Mouse (Mus musculus): Measurements from ENCODE around the gene Dnaaf1. TPM values are rescaled to one million over a fixed set of nuclear protein-coding genes. Genes with fewer than 3 reads are reported as not detected.
A peak's percentile ranks its signal among the peaks of the same experiment; 100 is the strongest.

The Dnaaf1 gene
- total RNA-seq, 2 experiments from 2014 or later = 0.32 to 0.38 TPM

DNA sequence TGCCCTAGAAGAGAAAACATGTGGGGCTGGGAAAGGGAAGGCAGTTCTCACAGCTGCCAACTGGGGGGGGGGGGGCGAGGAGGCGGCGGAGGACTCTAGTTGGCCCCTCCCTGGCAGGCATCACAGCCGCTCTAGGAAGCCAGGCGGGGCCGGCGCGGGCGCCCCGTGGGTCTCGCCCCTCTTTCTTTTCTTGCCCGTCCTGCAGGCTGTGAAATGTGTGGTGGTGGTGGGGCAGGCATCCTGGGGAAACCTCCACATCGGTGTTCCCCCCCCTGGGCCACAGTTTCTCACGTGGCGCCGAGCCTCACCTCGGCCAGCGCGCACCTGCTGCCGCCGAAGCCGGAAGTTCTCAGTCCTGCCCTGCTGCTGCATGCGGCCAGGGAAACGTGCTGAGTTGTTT is 10.9 kb downstream of the Dnaaf1 start:
- no peak overlapping the region for H3K4me3 ChIP-seq
- DNase-seq (ENCODE audit: low spot score in 2 of 2) = no peak
- no peak overlapping the region for H3K27ac ChIP-seq
- TF ChIP-seq CTCF (conservative IDR thresholded peaks at IDR 0.05) = no peak

DNA sequence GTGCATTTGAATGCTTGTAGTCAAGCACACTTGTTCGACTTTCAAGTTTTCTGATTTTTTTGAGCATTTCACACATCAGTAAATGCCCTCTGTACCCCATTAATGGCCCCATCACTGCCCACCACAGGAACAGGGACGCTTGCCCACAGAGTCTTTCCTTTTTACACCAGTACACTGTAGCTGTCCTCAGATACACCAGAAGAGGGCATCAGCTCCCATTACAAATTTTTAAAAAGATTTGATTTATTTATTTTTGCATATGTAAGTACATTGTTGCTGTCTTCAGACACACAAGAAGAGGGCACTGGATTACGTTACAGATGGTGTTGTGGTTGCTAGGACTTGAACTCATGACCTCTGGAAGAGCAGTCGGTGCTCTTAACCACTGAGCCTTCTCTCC is 13.3 kb downstream of the Dnaaf1 start:
- no peak for DNase-seq (ENCODE audit: low spot score in 2 of 2)
- peak; percentile 70 for TF ChIP-seq CTCF (conservative IDR thresholded peaks at IDR 0.05)
- Histone ChIP-seq H3K27ac (no peak overlapping the region), H3K4me3 (no peak overlapping the region)

DNA sequence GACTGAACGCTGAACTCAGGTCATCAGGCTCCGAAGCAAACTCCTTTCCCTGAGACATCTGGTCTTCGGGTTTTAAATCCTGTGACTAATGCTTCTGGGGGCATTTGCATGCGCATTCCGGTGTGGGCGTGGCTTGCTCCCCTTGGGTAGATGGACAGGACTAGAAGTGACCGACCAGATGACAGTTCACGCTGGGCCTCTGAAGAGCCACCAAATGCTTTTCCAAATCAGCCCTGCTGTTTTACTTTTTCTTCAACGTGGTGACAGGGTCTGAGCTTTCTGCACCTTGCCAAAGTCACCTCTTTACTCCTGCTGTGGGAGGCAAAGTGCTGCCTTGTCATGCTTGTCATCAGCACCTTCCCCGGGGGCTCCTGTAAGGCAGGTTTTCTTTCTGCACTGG is 13.8 kb downstream of the Dnaaf1 start:
- Histone ChIP-seq H3K27ac (no peak overlapping the region), H3K4me3 (no peak overlapping the region)
- TF ChIP-seq CTCF (conservative IDR thresholded peaks at IDR 0.05) = no peak
- DNase-seq (ENCODE audit: low spot score in 2 of 2) = no peak

DNA sequence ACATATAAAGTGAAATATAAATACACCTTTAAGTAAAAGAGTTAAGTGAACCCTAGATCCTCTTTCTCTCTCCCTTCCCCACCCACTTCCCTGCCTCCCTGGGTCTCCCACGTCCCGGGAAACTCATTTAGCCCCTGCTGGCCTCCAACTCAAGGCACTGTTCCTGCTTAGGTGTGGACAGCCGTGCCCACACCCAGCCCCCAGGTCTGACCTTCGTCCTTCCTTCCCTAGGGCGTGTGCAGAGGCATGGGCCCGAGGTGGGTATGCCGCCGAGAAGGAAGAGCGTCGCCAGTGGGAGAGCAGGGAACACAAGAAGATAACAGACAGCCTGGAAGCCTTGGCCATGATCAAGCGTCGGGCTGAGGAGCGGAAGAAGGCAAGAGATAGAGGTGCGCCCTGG is 15.3 kb downstream of the Dnaaf1 start:
- no peak overlapping the region for H3K4me3 ChIP-seq
- TF ChIP-seq CTCF (conservative IDR thresholded peaks at IDR 0.05) = no peak
- H3K27ac ChIP-seq = no peak overlapping the region
- no peak for DNase-seq (ENCODE audit: low spot score in 2 of 2)

DNA sequence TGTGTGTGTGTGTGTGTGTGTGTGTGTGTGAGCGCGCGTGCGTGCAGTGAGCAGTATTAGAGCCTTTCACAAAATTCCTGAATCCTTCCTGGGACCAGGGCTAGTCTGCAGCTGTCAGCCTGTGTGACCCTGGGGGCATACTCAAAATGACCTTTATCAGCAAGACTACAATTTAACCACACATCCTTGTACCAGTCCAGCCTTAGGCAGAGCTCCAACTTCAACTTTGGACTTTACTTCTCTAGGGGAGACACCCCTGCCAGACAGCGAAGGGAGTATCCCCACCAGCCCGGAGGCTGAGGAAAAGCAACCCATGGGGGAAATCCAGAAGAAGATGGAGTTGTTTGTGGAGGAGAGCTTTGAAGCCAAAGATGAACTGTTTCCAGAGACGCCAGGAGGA is 16.4 kb downstream of the Dnaaf1 start:
- DNase-seq (ENCODE audit: low spot score in 2 of 2) = no peak
- Histone ChIP-seq H3K4me3 (no peak overlapping the region), H3K27ac (no peak overlapping the region)
- TF ChIP-seq CTCF (conservative IDR thresholded peaks at IDR 0.05) = no peak

DNA sequence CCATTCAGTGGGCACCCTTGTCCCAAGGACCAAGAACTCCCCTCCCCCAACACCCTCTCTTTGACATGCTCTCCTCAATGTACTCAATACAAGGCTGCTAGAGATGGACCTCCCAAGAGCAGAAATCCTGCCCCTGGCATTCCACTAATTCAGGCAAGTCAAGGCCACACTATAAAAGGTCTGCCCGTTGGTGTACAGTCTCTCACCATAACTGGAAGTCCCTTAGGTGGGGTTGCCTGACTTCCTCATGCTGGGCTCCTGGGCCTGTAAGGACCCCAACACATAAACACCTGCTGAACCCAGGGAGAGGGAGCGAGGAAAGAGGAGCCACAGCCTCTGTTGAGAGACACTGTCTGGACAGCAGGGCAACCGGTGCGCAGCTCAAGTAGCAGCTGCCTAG is 28.7 kb downstream of the Dnaaf1 start:
- Histone ChIP-seq H3K27ac (no peak overlapping the region), H3K4me3 (no peak overlapping the region)
- no peak for DNase-seq (ENCODE audit: low spot score in 2 of 2)
- TF ChIP-seq CTCF (conservative IDR thresholded peaks at IDR 0.05) = no peak

DNA sequence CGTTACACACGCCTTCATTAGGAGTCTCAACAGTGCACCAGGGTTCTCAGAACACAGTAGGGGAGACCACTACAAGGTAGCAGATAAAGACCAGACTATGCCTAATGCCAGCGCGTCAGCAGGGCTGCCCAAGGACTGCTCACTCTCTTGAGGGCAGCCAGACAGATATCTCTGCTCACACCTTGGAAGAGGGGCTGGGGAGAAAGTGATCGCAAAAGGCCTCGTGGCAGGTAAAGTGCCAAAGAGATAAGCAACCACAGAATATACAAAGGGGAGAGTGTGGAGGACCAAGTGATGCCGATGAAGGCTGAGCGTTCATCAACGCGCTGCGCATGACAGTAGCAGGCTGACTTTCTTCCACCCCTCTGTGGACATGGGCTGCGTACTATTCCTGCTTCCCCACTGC is 29.4 kb downstream of the Dnaaf1 start:
- no peak for DNase-seq (ENCODE audit: low spot score in 2 of 2)
- no peak for TF ChIP-seq CTCF (conservative IDR thresholded peaks at IDR 0.05)
- Histone ChIP-seq H3K4me3 (peak overlapping the region; percentile 75), H3K27ac (peak overlapping the region; percentile 87)

DNA sequence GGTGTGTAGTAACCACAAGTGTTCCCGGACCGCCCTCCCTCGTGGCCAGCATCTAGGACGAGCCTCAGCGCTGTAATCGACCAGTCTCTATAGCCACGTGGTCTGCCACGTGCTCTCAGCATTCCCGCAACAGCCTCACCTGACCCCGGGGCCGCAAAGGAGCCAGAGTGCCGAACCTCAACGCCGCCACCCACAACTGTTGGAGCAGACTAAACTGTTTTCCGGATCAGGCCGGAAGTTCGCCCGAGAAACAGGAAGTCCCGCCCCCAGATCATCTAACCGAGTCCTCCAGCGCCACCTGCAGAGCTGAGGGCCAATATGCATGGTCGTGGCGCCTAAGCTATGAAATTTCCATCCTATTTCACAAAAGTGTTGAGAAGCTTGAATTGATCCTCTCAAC is 30.0 kb downstream of the Dnaaf1 start, which contains the start of gene Taf1c:
Gene Taf1c, minus strand, starts transcription at position 227 of the 400 bp plus-strand sequence.
- Histone ChIP-seq H3K4me3 (peak within 1 kb of the TSS; percentile 75), H3K27ac (peak within 1 kb of the TSS; percentile 87)
- peak; percentile 90 for TF ChIP-seq CTCF (conservative IDR thresholded peaks at IDR 0.05)
- peak; percentile 92 to 93 for DNase-seq (ENCODE audit: low spot score in 2 of 2)

DNA sequence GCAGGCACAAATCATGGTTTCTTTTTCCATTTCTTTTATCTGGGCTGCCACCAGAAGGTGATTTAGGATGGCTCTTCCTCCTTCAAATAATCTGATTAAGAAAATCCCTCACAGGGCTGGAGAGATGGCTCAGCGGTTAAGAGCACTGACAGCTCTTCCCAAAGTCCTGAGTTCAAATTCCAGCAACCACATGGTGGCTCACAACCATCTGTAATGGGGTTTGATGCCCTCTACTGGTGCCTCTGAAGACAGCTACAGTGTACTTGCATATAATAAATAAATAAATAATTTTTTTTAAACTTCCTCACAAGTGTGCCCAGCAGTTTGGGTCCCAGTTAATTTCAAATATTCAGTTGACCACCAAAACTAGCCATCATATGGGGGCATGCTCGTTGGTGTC is 31.2 kb downstream of the Dnaaf1 start:
- no peak overlapping the region for H3K4me3 ChIP-seq
- DNase-seq (ENCODE audit: low spot score in 2 of 2) = no peak
- TF ChIP-seq CTCF (conservative IDR thresholded peaks at IDR 0.05) = peak; percentile 64
- no peak overlapping the region for H3K27ac ChIP-seq

DNA sequence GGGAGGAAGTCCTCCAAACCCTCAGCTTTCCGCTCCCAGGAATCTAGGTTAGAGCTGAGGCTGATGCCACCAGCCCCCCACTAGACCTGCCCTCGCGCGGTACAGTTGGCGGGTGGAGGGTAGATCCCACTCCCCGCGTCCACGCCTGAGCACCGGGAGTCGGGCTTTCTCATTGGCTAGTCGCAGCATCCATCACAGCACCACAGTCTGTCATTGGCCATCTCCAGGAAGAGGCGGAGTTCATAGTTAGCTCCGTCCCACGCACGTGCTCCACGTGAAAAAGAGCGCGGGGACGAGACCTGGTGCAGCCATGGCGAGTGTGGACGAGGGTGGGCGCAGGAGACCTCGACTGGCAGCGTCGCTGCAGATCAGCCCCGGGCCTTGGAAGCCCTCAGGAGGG is 37.4 kb downstream of the Dnaaf1 start, which contains the start of gene Adad2:
Gene Adad2, plus strand, starts transcription at position 277 of the 400 bp plus-strand sequence.
- Histone ChIP-seq H3K27ac (no peak within 1 kb of the TSS), H3K4me3 (no peak within 1 kb of the TSS)
- DNase-seq (ENCODE audit: low spot score in 2 of 2) = no peak
- TF ChIP-seq CTCF (conservative IDR thresholded peaks at IDR 0.05) = no peak

DNA sequence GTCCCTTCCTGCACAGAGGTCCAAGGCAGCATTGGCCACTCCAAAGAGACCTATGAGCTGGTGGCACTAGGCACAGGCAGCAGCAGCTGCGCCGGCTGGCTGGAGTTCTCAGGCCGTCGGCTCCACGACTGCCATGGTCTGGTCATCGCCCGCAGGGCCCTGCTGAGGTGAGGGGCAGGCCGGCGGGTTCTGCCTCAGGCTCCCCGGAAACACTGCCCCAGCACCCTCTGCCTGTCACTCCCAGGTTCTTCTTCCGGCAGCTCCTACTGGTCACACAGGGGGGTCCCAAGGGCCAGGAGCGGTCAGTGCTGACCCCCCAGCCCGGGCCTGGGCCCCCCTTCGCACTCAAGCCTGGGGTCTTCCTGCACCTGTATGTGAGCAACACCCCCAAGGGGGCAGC is 40.1 kb downstream of the Dnaaf1 start:
- no peak for DNase-seq (ENCODE audit: low spot score in 2 of 2)
- no peak for TF ChIP-seq CTCF (conservative IDR thresholded peaks at IDR 0.05)
- Histone ChIP-seq H3K4me3 (no peak overlapping the region), H3K27ac (no peak overlapping the region)

DNA sequence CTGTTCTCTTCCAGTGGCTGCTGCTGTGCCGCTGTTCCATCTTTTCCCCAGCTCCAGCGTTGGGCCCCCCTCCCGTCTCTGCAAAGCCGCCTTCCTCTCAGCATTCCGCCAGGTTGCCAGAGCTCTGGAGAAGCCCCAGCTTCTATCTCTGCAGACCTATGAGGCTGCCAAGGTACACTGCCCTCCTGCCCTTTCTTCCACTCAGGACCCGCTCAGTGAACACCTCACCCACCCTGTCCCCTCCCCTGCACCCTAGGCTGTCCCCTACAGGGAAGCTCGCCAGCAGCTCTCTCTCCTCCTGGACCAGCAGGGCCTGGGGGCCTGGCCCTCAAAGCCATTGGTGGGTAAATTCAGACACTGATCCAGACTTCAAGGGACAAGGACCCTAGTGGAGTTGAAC is 41.3 kb downstream of the Dnaaf1 start:
- DNase-seq (ENCODE audit: low spot score in 2 of 2) = no peak
- no peak overlapping the region for H3K4me3 ChIP-seq
- no peak overlapping the region for H3K27ac ChIP-seq
- TF ChIP-seq CTCF (conservative IDR thresholded peaks at IDR 0.05) = no peak

DNA sequence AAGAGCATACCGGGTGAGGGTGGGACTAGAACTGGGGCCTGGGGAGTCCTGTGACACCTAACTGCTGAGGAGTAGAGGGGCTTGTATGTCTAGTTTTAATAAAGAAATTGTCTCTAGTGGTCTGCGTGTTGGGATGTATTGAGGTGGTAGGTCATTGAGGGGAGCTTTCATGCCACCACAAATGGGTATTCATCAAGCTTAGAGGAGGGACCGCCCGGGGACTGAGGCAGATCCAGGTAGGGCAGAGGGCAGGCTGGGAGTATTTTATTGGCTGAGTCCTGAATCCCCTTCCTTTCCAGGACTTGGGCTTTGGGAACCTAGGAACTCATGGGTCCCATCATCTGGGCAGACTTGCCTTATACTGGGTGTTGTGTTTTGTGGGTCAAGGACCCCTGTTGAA is 41.8 kb downstream of the Dnaaf1 start:
- Histone ChIP-seq H3K27ac (no peak overlapping the region), H3K4me3 (no peak overlapping the region)
- DNase-seq (ENCODE audit: low spot score in 2 of 2) = no peak
- TF ChIP-seq CTCF (conservative IDR thresholded peaks at IDR 0.05) = no peak

DNA sequence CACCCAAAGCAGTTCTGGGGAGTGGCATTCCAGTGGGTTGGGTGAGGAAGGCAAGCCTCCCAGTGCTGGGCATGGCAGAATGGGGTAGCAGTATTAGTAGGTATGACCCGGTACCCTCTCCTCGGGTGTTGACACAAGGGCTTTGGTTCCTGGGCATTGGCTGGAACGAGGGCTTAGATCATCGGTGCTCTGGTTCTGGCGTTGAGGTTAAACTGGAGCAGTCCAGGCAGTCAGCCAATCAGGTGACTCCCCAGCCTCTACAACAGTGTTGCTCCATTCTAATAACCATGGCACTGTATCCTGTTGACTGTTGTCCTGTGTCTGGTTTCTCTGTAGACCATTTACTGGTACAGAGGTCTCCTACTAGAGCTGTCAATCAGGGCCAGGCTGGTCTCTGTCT is 42.6 kb downstream of the Dnaaf1 start:
- no peak for TF ChIP-seq CTCF (conservative IDR thresholded peaks at IDR 0.05)
- DNase-seq (ENCODE audit: low spot score in 2 of 2) = no peak
- Histone ChIP-seq H3K27ac (no peak overlapping the region), H3K4me3 (no peak overlapping the region)

DNA sequence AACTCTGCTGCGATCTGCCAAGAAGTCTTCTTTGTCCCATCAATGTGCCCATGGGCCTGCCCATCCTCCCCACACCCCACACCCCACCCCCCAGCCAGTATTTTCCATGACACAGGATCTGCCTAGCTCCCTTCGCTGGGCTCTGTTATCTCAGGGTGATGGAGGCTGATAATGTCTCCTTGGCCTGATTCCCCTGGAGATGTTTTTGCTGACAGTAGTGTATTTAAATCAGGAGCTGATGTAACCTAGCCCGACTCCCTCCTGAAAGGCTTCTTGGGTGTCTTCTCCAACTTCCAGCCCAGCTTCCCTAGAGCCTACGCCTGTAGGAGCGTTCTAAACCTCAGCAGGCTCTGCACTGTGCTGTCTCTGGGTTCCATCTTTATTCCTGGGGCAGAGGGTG is 43.9 kb downstream of the Dnaaf1 start:
- Histone ChIP-seq H3K4me3 (no peak overlapping the region), H3K27ac (no peak overlapping the region)
- no peak for TF ChIP-seq CTCF (conservative IDR thresholded peaks at IDR 0.05)
- no peak for DNase-seq (ENCODE audit: low spot score in 2 of 2)

Data from layer of hippocampus, adult 2 months (tissue).